Mouse (Mus musculus) regulatory T cell (primary cell): ENCODE measurements around the gene Olfr239.
"Not testable (repeated sequence)": the region's sequence is repeated elsewhere in the genome, so short reads cannot be mapped to it uniquely, and the experiment has no call there.

ENCODE experiments used
- in situ Hi-C: fragments of 300-600 bp; cut with MboI, MseI; formaldehyde crosslinking; loops from one replicate; pipeline ENCODE4 v1.15.1; 2025; ENCODE audit warnings: high pct_unique_total_duplicates

The Olfr239 gene

GRCm38 (mm10) chr17:33191002-33191401 is at the start of gene Olfr239:
Gene Olfr239, plus strand, starts transcription at chr17:33191302.
- in situ Hi-C loops = not testable (repeated sequence)

DNA sequence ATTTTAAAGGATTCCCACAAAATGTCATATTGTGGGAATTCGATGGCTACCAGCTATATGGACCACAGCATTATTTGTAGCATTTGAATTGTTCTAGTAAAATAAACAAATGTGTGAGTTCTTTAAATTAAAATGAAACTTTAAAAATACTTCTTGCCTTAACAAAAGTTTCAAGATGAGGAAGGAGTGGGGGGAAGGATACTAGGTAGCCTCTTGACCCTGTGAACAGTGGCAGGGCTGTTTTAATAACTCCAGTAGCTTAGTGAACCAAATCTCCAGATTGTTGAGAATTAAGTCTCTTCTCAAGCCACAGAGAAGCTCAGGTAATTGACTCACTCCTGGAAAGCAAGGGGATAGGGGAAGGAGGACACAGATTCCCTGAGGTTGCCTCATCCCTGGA is 23.0 kb upstream of the Olfr239 start, which contains the start of gene Olfr55:
TSS of gene Olfr55 (plus strand) at position 301 of the 400 bp plus-strand sequence.
- in situ Hi-C loops = not testable (repeated sequence)

- in situ Hi-C loops = no loop called here
These were observed 30.5 kb downstream of the Olfr239 start, which contains the start of gene Olfr1564 for GRCm38 (mm10) chr17:33221590-33221989. Gene Olfr1564, minus strand, starts transcription at chr17:33221690.

- in situ Hi-C loops = not testable (repeated sequence)
These were observed 45.5 kb downstream of the Olfr239 start for GRCm38 (mm10) chr17:33236646-33237045.
